Mouse (Mus musculus) bone marrow macrophage, adult 2 months (primary cell): Measurements from ENCODE around the gene Hist2h3b. TPM values are rescaled to one million over a fixed set of nuclear protein-coding genes. Genes with fewer than 3 reads are reported as not detected.
A peak's percentile ranks its signal among the peaks of the same experiment; 100 is the strongest.

Experiments used
- H3K27ac ChIP-seq: 2 replicates; pipeline ENCODE4 v1.5.1; 2012; ENCODE audit warnings: low read depth, low read length; ENCODE audit not compliant: insufficient read depth
- H3K4me1 ChIP-seq: 2 replicates; pipeline ENCODE4 v1.6.1; 2012; ENCODE audit warnings: low read length; ENCODE audit not compliant: control insufficient read depth, insufficient read depth
- H3K4me3 ChIP-seq: 2 replicates; pipeline ENCODE4 v1.5.1; 2012; ENCODE audit warnings: mild to moderate bottlenecking, low read length, moderate library complexity; ENCODE audit not compliant: insufficient read depth
- CTCF ChIP-seq: IDR thresholded peaks from 2 replicates; pipeline ENCODE4 v1.5.1; 2012; ENCODE audit warnings: low read depth, mild to moderate bottlenecking, low read length, moderate library complexity
- POLR2A ChIP-seq: IDR thresholded peaks from 2 replicates; pipeline ENCODE4 v1.6.1; 2012; ENCODE audit warnings: mild to moderate bottlenecking, low read depth, low read length, borderline replicate concordance
- polyA plus RNA-seq: library from polyadenylated mRNA; stranded (reverse); fragments of >200 nt; gene quantifications from 2 replicates; pipeline ENCODE4 v1.2.4, GENCODE M21; 2012; ENCODE audit not compliant: missing spikeins, insufficient read depth, insufficient read length

Gene Hist2h3b
- polyA plus RNA-seq, 1 experiment = 5.0 TPM

DNA sequence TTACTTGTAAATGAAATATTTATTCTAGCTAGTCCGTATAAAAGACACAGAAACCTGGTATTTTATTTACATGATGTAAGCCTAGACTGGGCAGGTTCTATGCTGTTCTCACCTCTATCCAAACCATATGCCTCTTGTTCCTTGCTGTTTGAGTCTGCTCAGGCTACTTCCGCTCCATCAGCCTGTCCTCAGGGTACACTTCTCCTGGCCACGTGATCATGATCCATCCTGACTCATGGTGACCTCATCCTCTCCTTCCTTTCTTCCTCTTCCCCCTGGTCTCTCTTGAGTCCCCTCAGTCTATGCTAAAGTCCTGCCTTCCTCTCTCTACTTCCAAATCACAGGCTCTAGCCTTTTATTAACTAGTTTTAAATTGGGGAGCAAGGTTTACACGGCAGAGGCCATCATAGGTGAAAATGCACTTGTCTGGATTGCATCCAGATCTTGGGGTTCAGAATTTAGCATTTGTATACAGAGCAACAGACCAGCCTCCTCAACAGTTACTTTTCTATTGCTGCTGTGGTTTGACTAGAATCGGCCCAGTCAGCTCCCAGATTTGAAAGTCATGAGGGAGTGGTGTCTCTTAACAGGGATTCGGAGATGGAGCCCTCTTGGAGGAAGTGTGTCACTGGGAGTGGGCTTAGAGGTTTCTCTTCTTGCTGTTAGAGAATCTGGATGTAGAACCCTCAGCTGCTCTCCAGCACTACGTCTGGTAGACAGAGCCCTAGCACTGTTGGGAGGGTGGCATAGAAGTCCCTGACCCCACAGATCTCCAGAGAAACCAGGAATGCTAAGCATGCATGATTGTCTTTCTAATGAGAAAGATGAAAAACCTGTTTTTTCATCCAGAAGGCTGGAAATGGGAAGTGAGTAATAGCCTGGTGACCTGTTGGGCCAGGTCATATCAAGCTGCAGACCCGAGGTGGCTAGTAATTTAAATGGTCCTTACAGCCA is 41.5 kb upstream of the Hist2h3b start:
- H3K27ac ChIP-seq = peak overlapping the region; percentile 93
- peaks cover 70% of the 10 kb centered on the region for H3K4me1 ChIP-seq
- TF ChIP-seq CTCF = no peak
- TF ChIP-seq POLR2A = no peak
- H3K4me3 ChIP-seq = peak overlapping the region; percentile 11; the same call in 1 of the 2 replicates

- Histone ChIP-seq H3K27ac (peak overlapping the region; percentile 28; the same call in 1 of the 2 replicates), H3K4me3 (no peak overlapping the region), H3K4me1 (peaks cover 66% of the 10 kb centered on the region)
- TF ChIP-seq CTCF (no peak), POLR2A (no peak)
Measured at GRCm38 (mm10) chr3:96228828-96229227, 39.6 kb upstream of the Hist2h3b start.

DNA sequence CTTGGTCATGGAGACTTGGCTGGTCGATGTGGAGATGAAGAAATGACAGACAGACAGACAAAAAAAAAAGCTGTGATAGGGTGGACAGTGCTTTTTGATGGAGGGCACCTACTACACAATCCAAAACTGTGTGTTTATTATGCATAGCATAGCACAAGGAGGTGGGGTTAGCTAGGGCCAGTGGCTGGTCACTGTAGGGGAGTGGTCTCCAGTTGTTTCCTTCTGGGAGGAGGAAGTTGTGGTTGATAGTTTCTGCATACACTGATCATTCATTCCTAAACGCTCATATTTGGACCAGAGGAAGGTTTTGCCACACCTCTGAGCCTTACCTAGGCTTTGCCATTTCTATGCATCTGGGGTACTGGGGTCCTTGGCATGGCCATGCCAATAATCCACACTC is 38.0 kb upstream of the Hist2h3b start:
- Histone ChIP-seq H3K4me3 (no peak overlapping the region), H3K4me1 (peaks cover 52% of the 10 kb centered on the region), H3K27ac (no peak overlapping the region)
- TF ChIP-seq POLR2A (no peak), CTCF (no peak)

DNA sequence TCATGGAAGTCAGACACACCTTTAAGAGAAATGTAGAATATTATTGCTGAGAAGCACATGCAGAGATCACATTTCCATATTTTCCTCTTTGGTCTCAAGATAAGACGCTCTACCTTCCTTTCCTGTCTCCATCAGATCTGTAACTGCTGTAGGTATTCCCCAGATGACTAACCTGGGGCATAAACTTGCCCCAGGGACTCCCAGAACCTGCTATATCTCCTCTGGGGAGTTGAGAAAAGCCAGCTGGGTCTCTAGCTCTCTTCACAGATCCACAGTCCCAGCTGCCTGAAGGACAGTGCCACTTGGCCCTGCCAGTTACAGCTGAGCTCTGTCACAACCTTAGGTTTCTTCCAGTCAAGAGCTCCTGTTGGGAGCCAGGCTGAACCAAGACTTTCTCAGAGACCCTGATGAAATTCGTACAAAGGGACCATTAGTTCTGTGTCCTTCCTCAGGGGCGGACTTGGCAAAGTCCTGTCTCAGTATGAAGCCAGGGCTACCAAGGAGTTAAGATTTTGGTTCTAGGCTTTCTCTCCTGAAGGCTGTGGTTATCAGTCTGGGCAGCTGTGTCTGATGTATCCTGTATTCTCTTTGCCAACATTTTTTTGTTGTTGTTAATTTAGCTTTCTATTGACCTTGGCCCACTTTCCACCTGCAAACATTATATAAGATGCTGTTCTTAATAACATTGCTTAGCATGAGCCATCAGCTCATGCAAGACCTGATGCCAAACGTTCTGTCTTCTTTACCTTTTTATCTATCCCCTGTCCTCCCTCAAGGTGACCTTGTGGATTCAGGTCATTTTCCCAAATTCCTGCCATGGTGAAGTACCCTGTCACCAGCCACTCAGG is 37.3 kb upstream of the Hist2h3b start:
- peaks cover 45% of the 10 kb centered on the region for H3K4me1 ChIP-seq
- no peak overlapping the region for H3K27ac ChIP-seq
- no peak overlapping the region for H3K4me3 ChIP-seq
- TF ChIP-seq POLR2A (no peak), CTCF (no peak)

DNA sequence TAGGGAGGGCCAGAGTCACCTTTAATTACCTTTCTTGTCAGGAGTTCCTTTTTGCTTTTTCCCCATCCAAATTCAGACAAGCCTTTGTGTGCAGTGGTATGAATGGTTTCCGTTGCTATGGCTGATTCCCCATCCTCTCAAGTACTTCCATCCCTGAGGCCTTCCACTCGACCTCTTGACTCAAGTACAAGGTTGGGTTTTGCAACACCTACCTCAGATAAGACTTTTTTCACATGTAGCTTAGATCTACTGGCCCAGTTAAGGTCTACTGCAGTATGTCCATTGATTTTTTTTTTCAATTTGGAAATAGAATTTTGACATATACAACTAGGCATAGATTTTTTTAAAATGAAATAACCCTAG is 36.7 kb upstream of the Hist2h3b start:
- H3K4me1 ChIP-seq = peaks cover 47% of the 10 kb centered on the region
- no peak overlapping the region for H3K4me3 ChIP-seq
- TF ChIP-seq CTCF = no peak
- TF ChIP-seq POLR2A = no peak
- H3K27ac ChIP-seq = no peak overlapping the region

DNA sequence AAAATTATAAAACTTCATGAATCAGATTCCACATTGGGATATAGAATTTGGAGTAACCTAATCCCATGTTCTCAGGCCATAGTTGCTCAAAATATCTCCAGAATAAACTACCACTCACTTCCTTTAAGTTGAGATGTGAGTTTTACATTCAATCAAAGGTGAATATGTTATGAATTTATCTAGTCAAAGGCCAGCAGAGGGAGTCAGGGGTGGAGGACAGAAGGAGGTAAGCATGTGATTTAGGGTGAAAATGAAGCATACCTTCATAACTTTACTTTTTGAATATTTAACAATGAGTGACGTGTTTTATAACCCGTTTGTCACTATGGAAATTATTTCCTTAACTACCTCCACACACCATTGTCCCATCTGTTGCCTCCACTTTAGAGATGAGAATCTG is 33.5 kb upstream of the Hist2h3b start:
- Histone ChIP-seq H3K4me3 (no peak overlapping the region), H3K27ac (no peak overlapping the region)

DNA sequence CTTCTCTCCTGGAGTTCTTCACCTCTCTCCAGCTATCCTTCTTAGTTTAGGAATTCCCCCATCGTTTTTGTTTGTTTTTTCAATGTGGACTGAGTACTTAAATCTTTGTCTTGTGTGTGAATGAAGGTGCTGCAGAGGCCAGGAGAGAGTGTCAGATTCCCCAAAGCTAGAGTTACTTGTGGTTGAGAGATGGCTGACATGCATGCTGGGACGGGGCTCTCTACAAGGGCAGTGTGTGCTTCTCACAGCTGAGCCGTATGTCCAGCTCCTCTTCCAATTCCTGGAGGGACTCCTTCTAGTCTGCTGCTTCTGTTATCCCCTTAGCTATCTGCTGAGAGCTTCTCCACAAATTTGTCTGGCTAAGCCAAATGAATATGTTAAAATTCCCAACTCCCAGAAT is 32.6 kb upstream of the Hist2h3b start:
- no peak overlapping the region for H3K27ac ChIP-seq
- TF ChIP-seq CTCF = no peak
- no peak overlapping the region for H3K4me3 ChIP-seq
- peaks cover 16% of the 10 kb centered on the region for H3K4me1 ChIP-seq

More for the DNA sequence above, 33.5 kb upstream of the Hist2h3b start:
- TF ChIP-seq POLR2A (no peak), CTCF (no peak)
- H3K4me1 ChIP-seq = peaks cover 23% of the 10 kb centered on the region

GRCm38 (mm10) chr3:96236834-96237334 is 31.6 kb upstream of the Hist2h3b start:
- TF ChIP-seq POLR2A (no peak), CTCF (no peak)
- Histone ChIP-seq H3K4me1 (peaks cover 12% of the 10 kb centered on the region), H3K27ac (peak overlapping the region; percentile 69; the same call in 1 of the 2 replicates), H3K4me3 (peak overlapping the region; percentile 57)

DNA sequence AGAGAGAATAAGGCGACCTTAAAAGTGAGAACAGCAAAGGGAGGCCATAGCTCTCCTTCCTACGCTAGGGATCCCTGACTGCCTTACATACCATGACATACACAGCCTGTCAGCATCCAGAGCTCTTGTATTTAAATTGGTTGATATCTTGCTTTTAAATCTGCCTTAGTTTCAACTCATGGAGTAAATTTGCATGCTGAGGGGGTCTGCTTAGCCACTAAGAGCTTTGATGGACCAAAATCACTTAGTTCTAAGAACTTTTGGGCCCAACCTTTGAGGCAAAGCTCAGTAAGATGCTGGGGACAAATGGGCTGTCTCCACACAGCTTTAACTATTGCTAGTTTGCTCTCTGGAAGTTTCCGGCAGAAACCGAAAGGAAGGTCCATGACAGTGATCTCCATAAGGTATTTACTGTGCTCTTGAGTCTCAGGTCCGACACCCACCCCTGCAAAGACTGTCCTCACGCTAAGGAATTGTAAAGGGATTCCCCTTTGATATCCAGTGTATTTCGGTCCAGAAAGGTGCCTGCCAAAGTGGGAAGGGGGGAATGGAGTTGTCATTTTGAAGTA is 31.0 kb upstream of the Hist2h3b start:
- Histone ChIP-seq H3K4me1 (peaks cover 16% of the 10 kb centered on the region), H3K4me3 (peak overlapping the region; percentile 57), H3K27ac (peak overlapping the region; percentile 69)
- TF ChIP-seq CTCF = no peak
- no peak for TF ChIP-seq POLR2A
